Mouse (Mus musculus) MN1 (cell line): ENCODE measurements at regions not wholly inside any gene's neighbourhood (a gene's known extent, or its start where the extent isn't known, plus 50 kb on each side); places are given as distances from the start of the nearest gene placed in this dataset.
"Not testable (repeated sequence)": the region's sequence is repeated elsewhere in the genome, so short reads cannot be mapped to it uniquely, and the experiment has no call there.

Experiments
- DNase-seq: peaks from one replicate; pipeline ENCODE4 v3.0.0-alpha.2; 2016; ENCODE audit warnings: low spot score

DNA sequence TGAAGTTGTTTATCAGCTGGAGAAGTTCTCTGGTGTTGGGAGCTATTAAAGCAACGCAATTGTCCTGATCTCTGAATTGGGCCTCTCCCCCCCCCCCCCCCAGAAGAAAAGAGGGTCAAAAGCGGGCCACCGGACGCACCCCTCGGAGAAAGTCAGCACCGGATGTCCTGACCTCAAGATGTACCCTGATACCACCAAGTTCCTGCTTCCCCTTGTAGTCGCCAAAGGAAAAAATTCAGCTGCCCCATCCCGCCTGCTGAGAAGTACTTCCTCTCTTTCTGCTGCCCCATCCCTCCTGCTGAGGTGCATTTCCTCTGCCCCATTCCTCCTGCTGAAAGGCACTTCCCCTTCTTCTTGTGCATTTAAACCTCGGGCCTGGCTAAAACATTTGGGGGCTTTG, 1191.1 kb upstream of the 1700008P02Rik start:
- not testable (repeated sequence) for DNase-seq

DNA sequence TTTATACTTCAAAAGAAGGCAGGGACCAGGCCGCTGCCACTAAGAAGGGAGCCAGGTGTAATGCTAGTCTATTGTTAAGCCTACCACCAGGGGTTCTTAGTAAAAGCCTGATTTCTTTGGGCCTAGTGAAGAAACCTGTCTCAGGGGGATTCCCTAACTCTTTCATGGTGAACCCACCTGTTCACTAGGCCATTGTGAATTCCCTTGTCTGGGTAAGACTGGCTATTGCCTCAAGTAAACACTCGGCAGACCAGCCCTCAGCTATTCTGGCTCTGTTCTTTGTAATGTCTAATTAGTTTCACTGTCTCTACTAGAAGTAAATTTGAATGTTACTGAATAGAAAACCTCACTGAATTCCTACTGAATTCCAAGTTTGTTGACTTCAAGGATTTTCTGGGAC, 1184.9 kb upstream of the 1700008P02Rik start:
- not testable (repeated sequence) for DNase-seq

DNA sequence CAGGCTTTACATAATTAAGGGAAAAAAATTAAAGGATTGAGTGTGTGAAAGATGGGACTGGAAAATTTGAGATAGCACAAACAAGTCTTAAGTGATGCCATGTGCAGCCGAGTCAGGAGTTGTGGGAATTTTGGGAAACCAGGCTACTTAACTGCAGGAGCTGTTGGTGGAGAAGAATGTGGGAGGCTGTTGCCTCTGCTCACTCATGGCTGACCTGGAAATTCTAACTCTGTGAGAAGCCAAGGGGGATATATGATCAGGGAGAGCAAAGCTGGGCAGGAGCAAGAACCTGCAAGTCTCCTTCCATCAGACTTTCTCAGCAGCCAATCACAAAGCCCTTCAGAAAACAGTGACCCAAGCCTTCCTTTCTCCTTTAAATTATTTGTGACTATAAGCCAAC, 1184.0 kb upstream of the 1700008P02Rik start:
- no peak for DNase-seq

- no peak for DNase-seq
These were observed 1179.2 kb upstream of the 1700008P02Rik start for GRCm38 (mm10) chr3:7799486-7799885.

- no peak for DNase-seq
These were observed 1167.4 kb upstream of the 1700008P02Rik start for GRCm38 (mm10) chr3:7787665-7788064.

- no peak for DNase-seq
These were observed 1164.9 kb upstream of the 1700008P02Rik start for GRCm38 (mm10) chr3:7785096-7785495.

GRCm38 (mm10) chr3:7755445-7755844, 1135.2 kb upstream of the 1700008P02Rik start:
- DNase-seq, result peak; percentile 87

- no peak for DNase-seq
These were observed 1093.5 kb upstream of the 1700008P02Rik start for GRCm38 (mm10) chr3:7713741-7714140.

GRCm38 (mm10) chr3:7713130-7713529, 1092.9 kb upstream of the 1700008P02Rik start:
- DNase-seq, result no peak

DNA sequence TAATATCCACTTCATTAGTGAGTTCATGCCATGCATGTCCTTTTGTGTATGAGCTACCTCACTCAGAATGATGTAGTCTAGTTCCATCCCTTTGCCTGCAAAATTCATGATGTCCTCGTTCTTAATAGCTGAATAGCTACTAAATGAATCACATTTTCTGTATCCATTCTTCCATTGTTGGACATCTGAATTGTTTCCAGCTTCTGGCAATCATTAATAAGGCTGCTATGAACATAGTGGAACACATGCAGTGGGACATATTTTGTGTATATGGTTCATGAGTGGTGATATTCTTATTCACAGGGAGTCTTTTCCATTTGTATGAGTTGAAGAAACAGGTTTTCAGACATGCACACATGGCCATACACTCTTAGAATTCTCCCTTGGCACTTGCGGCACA, 1092.2 kb upstream of the 1700008P02Rik start:
- no peak for DNase-seq

- no peak for DNase-seq
These were observed 1088.4 kb upstream of the 1700008P02Rik start for GRCm38 (mm10) chr3:7708609-7709008.

GRCm38 (mm10) chr3:7683536-7683935, 1063.3 kb upstream of the 1700008P02Rik start:
- no peak for DNase-seq

DNA sequence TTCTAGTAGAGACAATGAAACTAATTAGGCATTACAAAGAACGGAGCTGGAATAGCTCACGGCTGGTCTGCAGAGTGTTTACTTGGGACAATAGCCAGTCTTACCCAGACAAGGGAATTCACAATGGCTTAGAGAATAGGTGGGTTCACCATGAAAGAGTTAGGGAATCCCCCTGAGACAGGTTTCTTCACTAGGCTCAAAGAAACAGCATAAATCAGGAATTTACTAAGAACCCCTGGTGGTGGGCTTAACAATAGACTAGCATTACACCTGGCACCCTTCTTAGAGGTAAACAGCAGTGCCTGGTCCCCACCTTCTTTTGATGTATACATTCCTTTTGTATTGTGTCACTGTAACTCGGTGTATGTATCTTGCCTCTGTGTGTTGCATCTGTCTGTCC, 1062.6 kb upstream of the 1700008P02Rik start:
- DNase-seq, result not testable (repeated sequence)

DNA sequence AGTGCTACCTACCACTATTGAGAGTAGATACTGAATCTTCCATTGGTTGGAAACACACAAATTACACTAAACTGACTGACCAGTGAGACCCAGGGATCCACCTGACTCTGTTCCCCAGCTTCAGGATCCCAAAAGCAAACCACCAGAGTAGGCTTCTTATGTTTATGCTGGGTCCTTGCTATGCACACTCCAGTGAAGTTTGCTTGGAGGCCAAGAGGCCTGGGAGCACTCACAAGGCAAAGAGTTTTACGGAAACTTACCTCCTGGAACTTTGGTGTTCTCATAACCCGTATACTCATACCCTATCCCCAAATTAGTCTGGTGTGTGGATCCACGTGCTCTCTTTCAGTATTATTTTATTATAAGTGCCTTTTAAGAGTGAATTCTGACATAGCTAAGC, 1062.1 kb upstream of the 1700008P02Rik start:
- DNase-seq, result no peak

DNA sequence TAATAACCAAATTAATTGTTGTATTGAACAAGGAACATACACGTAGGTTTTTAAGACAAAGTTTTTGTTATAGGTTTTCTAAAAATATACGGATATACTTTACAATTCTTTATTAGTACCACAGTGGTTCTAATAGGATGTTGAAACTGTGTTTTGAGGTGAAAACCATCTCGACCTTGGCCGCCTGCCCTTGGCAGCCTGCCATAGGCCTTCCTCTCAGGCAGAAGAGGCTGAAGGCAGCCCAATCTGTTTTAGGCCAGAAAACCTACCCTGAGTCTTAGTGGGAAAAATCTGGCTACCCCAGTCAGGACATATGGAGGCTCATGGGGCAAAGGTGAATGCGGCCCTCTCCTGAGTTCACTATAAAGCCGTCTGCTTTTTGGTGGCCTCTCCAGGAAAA, 1049.7 kb upstream of the 1700008P02Rik start:
- DNase-seq, result no peak

- DNase-seq, result not testable (repeated sequence)
These were observed 1047.6 kb upstream of the 1700008P02Rik start for GRCm38 (mm10) chr3:7667851-7668250.

DNA sequence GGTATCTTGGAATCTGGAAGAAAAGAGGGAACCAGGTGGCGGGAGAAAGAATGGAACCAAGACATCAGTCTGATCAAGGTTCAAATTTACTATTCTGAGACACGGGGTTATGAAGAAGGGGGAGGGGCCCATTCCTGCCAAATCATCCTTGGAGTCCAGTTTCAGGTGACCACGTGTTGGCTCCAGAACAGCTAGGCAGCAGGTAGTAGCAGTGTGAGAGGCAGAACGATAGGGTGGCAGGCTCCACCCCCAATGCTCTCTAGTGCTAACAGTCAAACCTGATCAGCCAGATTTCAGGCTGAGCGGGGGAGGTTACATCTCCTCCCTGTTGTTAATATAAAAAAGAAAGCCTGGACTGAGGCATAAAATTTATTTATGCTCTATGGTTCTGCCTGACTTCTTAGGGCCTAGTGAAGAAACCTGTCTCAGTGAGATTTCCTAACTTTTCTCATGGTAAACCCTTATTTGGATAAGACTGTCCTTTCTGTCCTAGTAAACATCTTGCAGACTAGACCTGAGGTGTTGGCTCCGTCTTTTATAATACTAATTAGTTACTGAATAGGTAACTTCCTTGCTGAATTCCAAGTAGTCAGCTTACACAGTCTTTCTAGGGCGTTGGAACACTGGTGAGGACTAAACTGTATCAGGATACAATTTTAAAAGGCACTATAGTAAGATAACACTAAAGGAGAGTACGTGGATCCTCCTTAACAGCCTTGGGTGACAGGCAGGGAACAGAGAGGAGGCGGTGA, 1046.3 kb upstream of the 1700008P02Rik start:
- DNase-seq, result not testable (repeated sequence)
